Mouse (Mus musculus) limb, embryonic 12.5 days (tissue): ENCODE data around the gene Lcor. TPM values are rescaled to one million over a fixed set of nuclear protein-coding genes. Genes with fewer than 3 reads are reported as not detected.

Experiments used
- ATAC-seq: fragments of 200-750 bp; cut with Nextera tagmentation; 2 replicates; pipeline ENCODE4 v1.8.0; 2017; ENCODE audit warnings: low read depth, moderate TSS enrichment; ENCODE audit not compliant: insufficient number of reproducible peaks, insufficient read depth, low FRiP score, low TSS enrichment
- H3K27ac ChIP-seq: fragments of 300-500 bp; sonication (generic); 2 replicates; pipeline ENCODE4 v1.5.1; 2016; ENCODE audit warnings: mild to moderate bottlenecking, moderate library complexity
- H3K27me3 ChIP-seq: fragments of 300-500 bp; sonication (generic); 2 replicates; pipeline ENCODE4 v1.6.1; 2016; ENCODE audit warnings: mild to moderate bottlenecking, moderate library complexity
- H3K36me3 ChIP-seq: fragments of 300-500 bp; sonication (generic); 2 replicates; pipeline ENCODE4 v1.6.1; 2016; ENCODE audit warnings: mild to moderate bottlenecking, moderate library complexity
- H3K4me1 ChIP-seq: fragments of 300-500 bp; sonication (generic); replicated peaks from 2 replicates; pipeline ENCODE4 v1.6.1; 2016
- H3K4me2 ChIP-seq: fragments of 300-500 bp; sonication (generic); 2 replicates; pipeline ENCODE4 v1.6.1; 2016; ENCODE audit warnings: mild to moderate bottlenecking, moderate library complexity
- H3K4me3 ChIP-seq: fragments of 300-500 bp; sonication (generic); replicated peaks from 2 replicates; pipeline ENCODE4 v1.5.1; 2016; ENCODE audit warnings: mild to moderate bottlenecking
- H3K9ac ChIP-seq: fragments of 300-500 bp; sonication (generic); replicated peaks from 2 replicates; pipeline ENCODE4 v1.6.1; 2016; ENCODE audit warnings: mild to moderate bottlenecking, moderate library complexity
- H3K9me3 ChIP-seq: fragments of 300-500 bp; sonication (generic); 2 replicates; pipeline ENCODE4 v1.6.1; 2016; ENCODE audit warnings: mild to moderate bottlenecking, moderate library complexity
- WGBS: fragments of 180-500 bp; shearing (Covaris S2); methylation state at CpG from one replicate; pipeline ENCODE4 v1.1.7; 2016; 5-methylcytosine and 5-hydroxymethylcytosine counted together
- polyA plus RNA-seq: library from polyadenylated mRNA; unstranded; fragments of >200 nt; fragmentation: Nextera tagmentation; extraction: Ambion mirVana; gene quantifications from 2 replicates; pipeline ENCODE4 v1.2.1, GENCODE M21; 2016

The Lcor gene
- polyA plus RNA-seq, 1 experiment from 2014 or later, result 10.4 TPM

DNA sequence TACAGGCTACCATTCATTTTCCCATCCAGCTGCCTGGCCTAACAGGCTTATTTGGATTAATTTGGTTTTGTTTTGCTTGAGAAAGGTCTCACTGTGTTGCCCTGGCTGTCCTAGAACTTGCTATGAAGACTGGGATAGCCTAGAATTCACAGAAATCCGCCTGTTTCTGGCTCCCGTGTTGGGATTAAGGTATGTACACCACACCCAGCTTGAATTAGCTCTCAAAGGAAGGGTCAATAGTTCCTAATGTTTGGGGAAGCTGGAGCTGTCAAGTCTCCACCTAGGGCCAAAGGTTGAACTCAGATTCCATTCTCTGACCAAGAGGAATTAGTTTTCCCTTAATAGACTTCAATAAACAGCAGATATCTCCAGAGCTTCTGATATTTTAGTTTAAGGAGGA is 34.7 kb upstream of the Lcor start:
- Histone ChIP-seq H3K36me3 (no peaks in the 10 kb centered on the region), H3K4me2 (no peak overlapping the region), H3K4me3 (no peak overlapping the region), H3K27me3 (peaks cover 4% of the 10 kb centered on the region; the same call in 1 of the 2 replicates), H3K9me3 (no peaks in the 10 kb centered on the region), H3K9ac (no peak overlapping the region), H3K27ac (no peak overlapping the region), H3K4me1 (no peaks in the 10 kb centered on the region)
- no peak for ATAC-seq
- WGBS, result 83% methylated on average over 2 of the region's 2 CpGs

DNA sequence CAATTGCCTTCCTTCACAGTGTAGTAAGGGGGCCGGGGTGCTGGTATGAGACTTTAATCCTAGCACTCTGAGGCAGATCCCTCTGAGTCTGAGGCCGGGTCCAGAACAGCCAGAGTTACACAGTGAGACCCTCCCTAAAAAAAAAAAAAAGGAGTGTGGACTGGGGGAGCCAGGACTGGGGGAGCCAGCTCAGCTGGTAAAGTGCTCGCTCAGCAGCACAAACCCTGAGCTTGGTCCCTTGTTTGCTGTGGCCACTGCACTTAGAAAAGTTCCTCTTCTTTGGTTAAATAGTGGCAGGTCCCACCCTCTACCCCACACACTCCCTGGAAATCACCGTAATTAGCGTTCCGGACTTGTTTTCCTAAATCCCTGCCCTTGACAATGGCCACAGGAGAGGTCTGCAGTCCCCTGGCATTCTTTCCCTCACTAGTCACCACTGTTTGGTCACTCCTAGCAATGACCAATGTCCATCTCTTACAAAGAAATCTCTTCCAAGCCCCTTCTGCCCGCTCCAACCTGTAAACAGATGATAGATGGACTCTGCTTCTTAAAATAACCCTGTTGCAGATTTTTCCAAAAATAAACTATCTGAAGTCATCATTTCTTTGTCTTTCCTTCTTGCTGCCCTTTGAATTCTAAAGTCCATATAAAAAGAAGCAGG is 32.9 kb upstream of the Lcor start:
- Histone ChIP-seq H3K9me3 (no peaks in the 10 kb centered on the region), H3K9ac (no peak overlapping the region), H3K4me3 (no peak overlapping the region), H3K27me3 (no peaks in the 10 kb centered on the region), H3K36me3 (no peaks in the 10 kb centered on the region), H3K4me2 (no peak overlapping the region), H3K27ac (no peak overlapping the region), H3K4me1 (no peaks in the 10 kb centered on the region)
- 61% methylated on average over 7 of the region's 7 CpGs for WGBS
- ATAC-seq, result no peak

DNA sequence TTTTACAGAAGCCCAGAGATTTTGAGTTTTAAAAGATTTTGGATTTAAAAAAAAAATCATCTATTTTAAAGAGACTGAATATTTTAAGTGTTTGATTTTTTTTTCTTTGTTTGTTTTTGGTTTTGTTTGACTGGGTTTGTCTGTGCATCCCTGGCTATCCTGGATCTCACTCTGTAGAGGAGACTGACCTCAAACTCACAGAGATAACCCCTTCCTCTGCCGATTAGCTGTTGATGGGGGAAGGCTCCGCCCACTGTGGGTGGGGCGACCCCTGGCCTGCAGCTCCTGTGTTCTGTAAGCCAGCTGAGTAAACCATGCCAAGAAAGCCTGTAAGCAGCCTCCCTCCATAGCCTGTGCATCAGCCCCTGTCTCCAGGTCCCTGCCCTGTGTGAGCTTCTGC is 30.3 kb upstream of the Lcor start:
- H3K27ac ChIP-seq, result no peak overlapping the region
- H3K4me1 ChIP-seq, result no peaks in the 10 kb centered on the region
- H3K9ac ChIP-seq, result no peak overlapping the region
- 10% methylated on average over 3 of the region's 3 CpGs for WGBS
- no peak overlapping the region for H3K4me2 ChIP-seq
- H3K27me3 ChIP-seq, result no peaks in the 10 kb centered on the region
- no peak overlapping the region for H3K4me3 ChIP-seq
- no peaks in the 10 kb centered on the region for H3K36me3 ChIP-seq
- no peak for ATAC-seq
- H3K9me3 ChIP-seq, result no peaks in the 10 kb centered on the region

DNA sequence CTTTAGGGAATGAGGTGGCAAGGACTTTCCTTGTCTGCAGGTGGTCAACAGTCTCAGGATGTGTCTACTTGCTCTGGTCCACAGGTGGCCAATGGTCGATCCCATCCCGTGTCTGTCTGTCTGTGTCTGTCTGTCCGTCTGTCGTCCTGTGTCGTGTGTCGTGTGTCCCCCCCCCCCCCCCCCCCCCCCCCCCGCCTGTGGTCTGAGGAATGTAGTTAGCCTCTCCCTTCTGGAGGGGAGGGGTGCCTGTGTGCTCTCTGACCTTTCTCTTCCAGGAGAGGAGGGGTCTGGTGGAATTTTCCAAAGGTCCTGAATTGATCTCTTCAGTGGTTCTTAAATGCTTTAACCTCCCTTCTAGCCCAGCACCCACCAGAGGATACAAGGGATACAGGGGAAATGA is 27.8 kb upstream of the Lcor start:
- no peaks in the 10 kb centered on the region for H3K4me1 ChIP-seq
- H3K9me3 ChIP-seq, result no peaks in the 10 kb centered on the region
- no peaks in the 10 kb centered on the region for H3K27me3 ChIP-seq
- no peak overlapping the region for H3K4me3 ChIP-seq
- H3K36me3 ChIP-seq, result no peaks in the 10 kb centered on the region
- no peak for ATAC-seq
- no peak overlapping the region for H3K4me2 ChIP-seq
- no peak overlapping the region for H3K27ac ChIP-seq
- no peak overlapping the region for H3K9ac ChIP-seq
- WGBS, result 82% methylated on average over 6 of the region's 7 CpGs

- no peak for ATAC-seq
- no peaks in the 10 kb centered on the region for H3K9me3 ChIP-seq
- no peaks in the 10 kb centered on the region for H3K27me3 ChIP-seq
- no peak overlapping the region for H3K4me3 ChIP-seq
- no peaks in the 10 kb centered on the region for H3K4me1 ChIP-seq
- WGBS, result 84% methylated on average over 6 of the region's 6 CpGs
- H3K4me2 ChIP-seq, result no peak overlapping the region
- no peaks in the 10 kb centered on the region for H3K36me3 ChIP-seq
- no peak overlapping the region for H3K27ac ChIP-seq
- no peak overlapping the region for H3K9ac ChIP-seq
Observed at GRCm38 (mm10) chr19:41455091-41455626, 27.3 kb upstream of the Lcor start.

- no peaks in the 10 kb centered on the region for H3K27me3 ChIP-seq
- H3K4me2 ChIP-seq, result no peak overlapping the region
- 62% methylated on average over 5 of the region's 5 CpGs for WGBS
- H3K27ac ChIP-seq, result no peak overlapping the region
- no peaks in the 10 kb centered on the region for H3K4me1 ChIP-seq
- ATAC-seq, result no peak
- H3K9ac ChIP-seq, result no peak overlapping the region
- no peaks in the 10 kb centered on the region for H3K9me3 ChIP-seq
- no peak overlapping the region for H3K4me3 ChIP-seq
- H3K36me3 ChIP-seq, result no peaks in the 10 kb centered on the region
Observed at GRCm38 (mm10) chr19:41457181-41457580, 25.3 kb upstream of the Lcor start.

DNA sequence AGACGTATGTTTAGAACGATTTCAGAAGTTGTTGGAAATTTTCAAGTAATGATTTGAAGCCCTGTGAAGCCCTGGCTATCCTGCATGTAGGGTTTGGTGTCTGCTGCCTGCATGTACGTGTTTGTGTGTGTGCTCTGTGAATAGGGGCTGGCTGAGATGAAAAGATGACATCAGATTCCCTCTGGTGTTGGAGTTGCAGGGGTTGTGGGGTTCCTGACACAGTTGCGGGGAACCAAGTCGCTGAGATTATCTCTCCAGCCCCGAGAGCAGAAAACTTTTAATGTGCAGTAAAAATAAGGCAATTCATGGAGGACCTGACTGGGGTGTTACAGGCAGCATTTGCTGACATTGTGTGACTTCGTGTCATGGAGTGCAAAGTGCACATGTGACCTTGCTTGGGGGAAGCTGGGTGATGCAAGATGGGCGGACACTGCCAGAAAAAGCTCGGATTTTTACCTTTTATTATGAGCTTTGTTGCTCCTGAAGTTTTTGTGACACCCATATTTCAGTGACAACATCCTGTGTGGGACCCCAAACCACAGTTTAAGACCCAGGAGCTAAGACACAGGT is 20.2 kb upstream of the Lcor start:
- H3K9me3 ChIP-seq, result no peaks in the 10 kb centered on the region
- no peaks in the 10 kb centered on the region for H3K27me3 ChIP-seq
- H3K4me3 ChIP-seq, result no peak overlapping the region
- no peak overlapping the region for H3K27ac ChIP-seq
- WGBS, result 84% methylated on average over 9 of the region's 9 CpGs
- H3K4me2 ChIP-seq, result no peak overlapping the region
- no peak for ATAC-seq
- H3K4me1 ChIP-seq, result no peaks in the 10 kb centered on the region
- no peak overlapping the region for H3K9ac ChIP-seq
- no peaks in the 10 kb centered on the region for H3K36me3 ChIP-seq

DNA sequence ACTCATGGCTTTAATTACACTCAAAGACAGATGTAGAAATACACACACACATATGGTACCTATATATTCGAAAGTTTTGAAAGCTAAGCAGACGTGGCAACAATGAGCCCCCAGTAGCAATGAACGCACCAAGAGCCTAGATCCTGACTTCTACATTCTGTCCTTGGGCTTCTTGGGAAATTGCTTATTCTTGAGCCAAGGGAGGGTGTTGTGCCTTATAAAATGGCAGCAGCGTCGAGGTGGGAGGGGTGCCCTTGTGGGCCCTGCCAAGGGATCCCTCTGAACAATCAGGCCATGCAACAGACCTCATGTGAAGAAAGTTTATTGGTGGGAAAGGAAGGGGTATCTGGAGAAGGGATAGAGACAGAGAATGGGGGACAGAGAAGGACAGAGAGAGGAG is 18.6 kb upstream of the Lcor start:
- Histone ChIP-seq H3K9me3 (no peaks in the 10 kb centered on the region), H3K36me3 (no peaks in the 10 kb centered on the region), H3K4me2 (no peak overlapping the region), H3K4me1 (no peaks in the 10 kb centered on the region), H3K27ac (no peak overlapping the region), H3K4me3 (no peak overlapping the region), H3K9ac (no peak overlapping the region), H3K27me3 (no peaks in the 10 kb centered on the region)
- no peak for ATAC-seq
- WGBS, result 86% methylated on average over 5 of the region's 5 CpGs

DNA sequence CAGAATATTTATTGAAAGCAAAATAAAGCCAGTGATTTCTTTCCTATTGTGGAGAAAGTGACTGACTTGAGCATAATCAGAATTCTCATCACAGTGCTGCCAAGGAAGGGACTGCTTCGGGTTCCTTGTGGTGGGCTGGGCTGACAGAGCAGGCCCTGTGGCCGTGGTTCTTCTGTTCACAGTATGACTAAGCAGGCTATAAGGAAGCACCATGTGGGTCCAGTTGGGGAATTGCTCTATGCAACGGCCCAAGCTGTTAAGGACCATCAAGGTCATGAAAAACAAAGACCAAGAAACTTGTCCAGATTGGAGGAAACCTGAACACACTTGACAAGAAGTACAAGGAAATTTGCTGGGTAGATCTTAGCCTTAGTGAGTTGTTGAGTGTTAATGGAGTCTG is 16.0 kb upstream of the Lcor start:
- Histone ChIP-seq H3K9ac (no peak overlapping the region), H3K4me2 (no peak overlapping the region), H3K4me3 (no peak overlapping the region), H3K4me1 (no peaks in the 10 kb centered on the region), H3K9me3 (no peaks in the 10 kb centered on the region), H3K27me3 (no peaks in the 10 kb centered on the region), H3K36me3 (no peaks in the 10 kb centered on the region), H3K27ac (no peak overlapping the region)
- WGBS, result 86% methylated on average over 3 of the region's 3 CpGs
- ATAC-seq, result no peak

- H3K9ac ChIP-seq, result no peak overlapping the region
- no peaks in the 10 kb centered on the region for H3K36me3 ChIP-seq
- WGBS, result 86% methylated on average over 7 of the region's 7 CpGs
- no peak for ATAC-seq
- no peaks in the 10 kb centered on the region for H3K4me1 ChIP-seq
- no peak overlapping the region for H3K4me2 ChIP-seq
- no peaks in the 10 kb centered on the region for H3K9me3 ChIP-seq
- no peak overlapping the region for H3K27ac ChIP-seq
- no peak overlapping the region for H3K4me3 ChIP-seq
- no peaks in the 10 kb centered on the region for H3K27me3 ChIP-seq
Observed at GRCm38 (mm10) chr19:41473566-41474135, 8.8 kb upstream of the Lcor start.

- 67% methylated on average over 2 of the region's 2 CpGs for WGBS
- Histone ChIP-seq H3K27me3 (no peaks in the 10 kb centered on the region), H3K4me2 (no peak overlapping the region), H3K9ac (no peak overlapping the region), H3K4me3 (no peak overlapping the region), H3K9me3 (no peaks in the 10 kb centered on the region), H3K36me3 (no peaks in the 10 kb centered on the region), H3K4me1 (no peaks in the 10 kb centered on the region), H3K27ac (no peak overlapping the region)
- no peak for ATAC-seq
Observed at GRCm38 (mm10) chr19:41474943-41475342, 7.5 kb upstream of the Lcor start.
